Mouse (Mus musculus): ENCODE results near the gene Phf13. TPM values are rescaled to one million over a fixed set of nuclear protein-coding genes. Genes with fewer than 3 reads are reported as not detected.

The Phf13 gene
- 4.8 TPM for polyA plus RNA-seq (2014; fragmentation: Illumina TruSeq; extraction: RNeasy Lipid Tissue Mini Kit (QIAGEN cat#74804); ENCODE audit: low replicate concordance)

GRCm38 (mm10) chr4:151996173-151996950 is at the start of gene Phf13:
TSS of gene Phf13 (minus strand) at chr4:151996258.

DNA sequence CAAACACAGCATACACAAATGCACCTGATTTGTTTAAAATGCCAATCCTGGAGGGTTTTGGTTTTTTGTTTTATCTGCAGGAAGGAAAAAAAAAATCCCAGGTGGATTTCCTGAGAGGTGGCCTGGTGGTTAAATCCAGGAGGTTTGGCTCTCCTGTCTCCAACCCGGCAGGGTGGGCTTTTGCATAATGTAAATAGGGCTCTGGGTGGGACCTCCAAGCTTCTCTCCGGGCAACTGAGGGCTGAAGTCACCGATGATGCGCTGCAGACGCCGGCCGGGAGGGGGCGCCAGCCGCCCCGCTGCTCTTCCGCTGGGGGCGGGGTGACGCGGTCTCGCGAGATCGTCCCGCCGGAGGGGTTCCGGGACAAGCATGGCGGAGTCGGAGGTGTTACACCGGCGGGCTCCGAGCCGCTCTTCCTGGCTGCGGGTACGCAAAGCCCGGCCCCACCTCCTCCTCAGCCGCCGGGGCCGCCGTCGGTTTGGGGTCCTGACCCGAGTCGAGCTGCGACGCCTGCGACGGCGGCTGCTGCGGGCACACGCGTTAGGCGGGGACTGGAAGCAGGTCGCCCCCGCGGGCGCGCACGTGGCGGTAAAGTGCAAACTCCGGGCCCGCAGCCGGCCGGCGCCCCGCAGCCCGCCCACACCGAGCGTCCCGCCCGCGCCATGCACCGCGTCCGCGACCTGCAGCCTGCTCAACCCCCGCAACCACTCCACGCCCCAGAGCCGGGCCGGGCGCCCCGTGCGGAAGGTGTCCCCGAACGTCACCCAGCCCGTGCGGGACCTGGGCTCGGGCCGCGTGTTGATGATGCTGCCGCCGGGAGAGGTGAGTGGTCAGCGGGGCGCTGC is 43.1 kb upstream of the Phf13 start, which contains the start of gene Nol9:
Gene Nol9, plus strand, starts transcription at position 337 of the 846 bp plus-strand sequence.

DNA sequence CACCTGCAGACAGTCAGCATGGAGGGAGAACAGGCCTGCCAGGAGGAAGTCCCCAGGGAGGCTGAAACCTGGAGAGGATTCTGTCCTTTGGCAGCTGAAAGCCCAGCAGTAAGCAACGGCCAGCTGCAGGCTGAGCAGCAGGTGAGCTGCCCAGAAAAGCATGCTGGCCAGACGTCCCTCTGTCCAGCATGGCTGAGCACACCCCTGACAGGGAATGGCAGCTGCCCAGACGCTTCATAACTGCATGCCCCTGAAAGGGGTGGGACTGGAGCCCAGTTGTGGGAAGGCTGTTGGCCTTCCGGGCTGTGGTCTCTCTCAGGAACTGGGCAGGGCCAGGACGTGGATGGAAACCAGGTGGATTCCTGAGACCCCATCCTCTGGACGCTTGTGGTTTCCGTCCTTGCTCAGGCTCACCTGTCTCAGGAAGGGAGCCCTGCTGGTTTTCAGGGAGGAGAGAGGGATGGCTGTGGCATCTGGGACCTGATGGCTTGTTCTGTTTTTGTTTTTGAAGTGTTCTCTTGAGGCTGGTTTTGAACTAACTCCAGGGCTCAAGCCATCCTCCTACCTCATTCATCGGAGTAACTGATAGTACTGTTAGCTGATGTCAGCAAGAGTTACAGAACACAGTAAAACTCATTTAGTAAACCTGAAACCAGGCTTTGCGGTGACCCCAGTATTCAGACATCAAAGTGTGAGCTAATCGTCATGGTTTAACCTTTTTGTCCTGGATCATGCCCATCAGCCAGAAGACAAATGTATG is 42.3 kb upstream of the Phf13 start, which contains the start of gene Tas1r1:
Gene Tas1r1, minus strand, starts transcription at position 344 of the 760 bp plus-strand sequence.

GRCm38 (mm10) chr4:152027524-152027923 is 31.5 kb upstream of the Phf13 start, which contains the start of gene Zbtb48:
TSS of gene Zbtb48 (minus strand) at chr4:152027671.

DNA sequence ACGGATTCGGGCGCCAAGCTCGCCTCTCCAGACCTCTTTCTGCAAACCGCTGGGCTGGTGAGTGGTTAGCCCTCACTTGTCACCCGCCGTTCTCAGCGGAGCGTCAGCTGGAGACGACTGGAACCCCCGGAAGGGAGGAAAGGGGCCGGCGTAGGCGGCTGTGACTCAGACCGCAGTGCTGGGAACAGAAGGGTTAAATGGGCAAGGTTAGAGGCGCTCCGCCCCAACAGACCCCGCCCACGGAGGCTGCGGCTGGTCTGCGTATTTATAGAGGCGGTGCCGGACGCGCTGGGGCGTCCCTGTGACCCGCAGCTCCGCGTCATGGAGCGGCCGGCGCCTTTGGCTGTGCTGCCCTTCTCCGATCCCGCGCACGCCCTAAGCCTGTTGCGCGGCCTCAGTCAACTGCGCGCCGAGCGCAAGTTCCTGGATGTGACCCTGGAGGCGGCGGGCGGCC is 12.6 kb upstream of the Phf13 start, which contains the start of gene Klhl21:
Gene Klhl21, plus strand, starts transcription at position 182 of the 454 bp plus-strand sequence.

GRCm38 (mm10) chr4:151988342-151989109 is 7.5 kb downstream of the Phf13 start, which contains the start of gene Thap3:
TSS of gene Thap3 (minus strand) at chr4:151988997.

Other genes with a start within 250 kb of the Phf13 start
- gene Camta1, start 134.4 kb downstream of the Phf13 start, polyA plus RNA-seq (2014; fragmentation: Illumina TruSeq; extraction: RNeasy Lipid Tissue Mini Kit (QIAGEN cat#74804); ENCODE audit: low replicate concordance), result 30.6 TPM
- 17.6 TPM for gene Dnajc11, start 62.6 kb downstream of the Phf13 start, polyA plus RNA-seq (2014; fragmentation: Illumina TruSeq; extraction: RNeasy Lipid Tissue Mini Kit (QIAGEN cat#74804); ENCODE audit: low replicate concordance)
- not detected for gene Thap3, start 7.3 kb downstream of the Phf13 start, polyA plus RNA-seq (2014; fragmentation: Illumina TruSeq; extraction: RNeasy Lipid Tissue Mini Kit (QIAGEN cat#74804); ENCODE audit: low replicate concordance)
- gene Klhl21, start 12.5 kb upstream of the Phf13 start, polyA plus RNA-seq (2014; fragmentation: Illumina TruSeq; extraction: RNeasy Lipid Tissue Mini Kit (QIAGEN cat#74804); ENCODE audit: low replicate concordance), result 1.1 TPM
- gene Zbtb48, start 31.4 kb upstream of the Phf13 start, polyA plus RNA-seq (2014; fragmentation: Illumina TruSeq; extraction: RNeasy Lipid Tissue Mini Kit (QIAGEN cat#74804); ENCODE audit: low replicate concordance), result 1.3 TPM
- not detected for gene Tas1r1, start 42.3 kb upstream of the Phf13 start, polyA plus RNA-seq (2014; fragmentation: Illumina TruSeq; extraction: RNeasy Lipid Tissue Mini Kit (QIAGEN cat#74804); ENCODE audit: low replicate concordance)
- gene Nol9, start 43.1 kb upstream of the Phf13 start, polyA plus RNA-seq (2014; fragmentation: Illumina TruSeq; extraction: RNeasy Lipid Tissue Mini Kit (QIAGEN cat#74804); ENCODE audit: low replicate concordance), result 9.7 TPM
- not detected for gene Plekhg5, start 76.2 kb upstream of the Phf13 start, polyA plus RNA-seq (2014; fragmentation: Illumina TruSeq; extraction: RNeasy Lipid Tissue Mini Kit (QIAGEN cat#74804); ENCODE audit: low replicate concordance)
- gene Tnfrsf25, start 119.7 kb upstream of the Phf13 start, polyA plus RNA-seq (2014; fragmentation: Illumina TruSeq; extraction: RNeasy Lipid Tissue Mini Kit (QIAGEN cat#74804); ENCODE audit: low replicate concordance), result not detected
- gene Espn, start 156.1 kb upstream of the Phf13 start, polyA plus RNA-seq (2014; fragmentation: Illumina TruSeq; extraction: RNeasy Lipid Tissue Mini Kit (QIAGEN cat#74804); ENCODE audit: low replicate concordance), result 5.0 TPM
- gene Hes2, start 162.6 kb upstream of the Phf13 start, polyA plus RNA-seq (2014; fragmentation: Illumina TruSeq; extraction: RNeasy Lipid Tissue Mini Kit (QIAGEN cat#74804); ENCODE audit: low replicate concordance), result 6.7 TPM
- 0.74 TPM for gene Acot7, start 181.9 kb upstream of the Phf13 start, polyA plus RNA-seq (2014; fragmentation: Illumina TruSeq; extraction: RNeasy Lipid Tissue Mini Kit (QIAGEN cat#74804); ENCODE audit: low replicate concordance)

Measured in small intestine, adult 10 weeks (tissue).